ENCODE assay signal across 24 mouse cellular contexts in the genomic region with DNA sequence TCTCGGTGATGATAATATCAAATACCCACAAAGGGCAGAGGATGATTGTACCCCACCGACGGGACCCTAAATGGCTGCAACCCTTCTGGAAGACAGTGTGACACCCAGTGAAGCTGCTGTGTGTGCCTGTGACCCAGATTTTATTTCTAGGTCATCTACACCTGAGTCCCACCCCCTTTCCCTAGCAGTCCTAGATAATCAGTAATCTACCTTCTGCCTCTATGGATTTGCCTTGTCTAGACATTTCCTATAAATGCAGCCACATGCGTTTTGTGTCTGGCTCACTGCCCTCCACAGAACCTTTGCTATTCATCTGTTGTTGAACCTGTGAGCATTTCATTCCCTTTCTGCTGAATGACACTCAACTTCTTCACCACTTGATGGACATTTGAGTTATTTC. TPM values are rescaled to one million over a fixed set of nuclear protein-coding genes. Genes with fewer than 3 reads are reported as not detected.
"Had no signal": no experiment of that assay in that cellular context is flagged by ENCODE, and none has a peak within 500 bp of the region (broad histone marks: within the 10 kb centered on the region; RNA-seq: fewer than 3 reads in every experiment).

No protein-coding gene starts in this region.

- H3K36me3 ChIP-seq: midbrain, embryonic 10.5 days; midbrain, embryonic 12.5 days; neural tube, embryonic 13.5 days; neural tube, embryonic 15.5 days had no signal

- DNase-seq: lung, adult 18-20 months; lung, embryonic 14.5 days; lung, postnatal 10 days; lung, postnatal 4 days; midbrain, embryonic 14.5 days; retina, postnatal 1 day; right cerebral cortex, adult 18-20 months; right cerebral cortex, postnatal 25 days; right cerebral cortex, postnatal 4 days; spleen, adult 18-20 months; thymus, adult 18-20 months; thymus, postnatal 14 days; thymus, postnatal 36 days had no signal

- H3K4me1 ChIP-seq: midbrain, embryonic 10.5 days; midbrain, embryonic 12.5 days; neural tube, embryonic 13.5 days; neural tube, embryonic 15.5 days had no signal

- ATAC-seq: midbrain, embryonic 16.5 days had no signal

- H3K4me2 ChIP-seq: lung, embryonic 14.5 days; midbrain, embryonic 12.5 days; neural tube, embryonic 13.5 days; neural tube, embryonic 15.5 days had no signal

- H3K4me3 ChIP-seq: midbrain, embryonic 10.5 days; midbrain, embryonic 12.5 days; myocyte; neural tube, embryonic 13.5 days; neural tube, embryonic 15.5 days had no signal

- H3K27ac ChIP-seq: midbrain, embryonic 10.5 days; midbrain, embryonic 12.5 days; neural tube, embryonic 13.5 days; neural tube, embryonic 15.5 days had no signal

- H3K9ac ChIP-seq: lung, embryonic 14.5 days; midbrain, embryonic 12.5 days; neural tube, embryonic 13.5 days; neural tube, embryonic 15.5 days had no signal

- H3K9me3 ChIP-seq: midbrain, embryonic 10.5 days; midbrain, embryonic 12.5 days; neural tube, embryonic 13.5 days; neural tube, embryonic 15.5 days had no signal

RNA-seq across cellular contexts. Expression of gene Adra2b, which starts 9.1 kb away (rescaled TPM):
- polyA plus RNA-seq: lung, embryonic 14.5 days; myocyte had no signal

RNA-seq across cellular contexts. Expression of gene Astl, which starts 15.4 kb away (rescaled TPM):
- polyA plus RNA-seq: lung, embryonic 14.5 days; lung, embryonic 16.5 days; midbrain, embryonic 10.5 days; midbrain, embryonic 12.5 days; midbrain, embryonic 14.5 days; midbrain, embryonic 16.5 days; neural tube, embryonic 11.5 days; neural tube, embryonic 13.5 days; neural tube, embryonic 15.5 days; small intestine, adult 2 months; stomach, embryonic 14.5 days; stomach, embryonic 16.5 days had no signal
